Mouse (Mus musculus) heart, adult 2 months (tissue): ENCODE results near the gene Cep170b.
A peak's percentile ranks its signal among the peaks of the same experiment; 100 is the strongest.

Source experiments
- CTCF ChIP-seq: fragments of 200-600 bp; IDR thresholded peaks from 2 replicates; pipeline ENCODE4 v1.8.1; 2022; ENCODE audit warnings: antibody characterized with exemption, mild to moderate bottlenecking, moderate library complexity
- EP300 ChIP-seq: fragments of 200-500 bp; IDR thresholded peaks from 2 replicates; pipeline ENCODE4 v1.6.1; 2011; ENCODE audit warnings: low read depth, low read length, control low read depth; ENCODE audit not compliant: insufficient read depth

GRCm38 (mm10) chr12:112671891-112672290 is 48.4 kb upstream of the Cep170b start:
- no peak for TF ChIP-seq EP300
- TF ChIP-seq CTCF, result peak; percentile 39
